Mouse (Mus musculus): ENCODE measurements at regions not wholly inside any gene's neighbourhood (a gene's known extent, or its start where the extent isn't known, plus 50 kb on each side); places are given as distances from the start of the nearest gene placed in this dataset.

- H3K4me1 ChIP-seq (ENCODE audit: control insufficient read depth, insufficient read depth, low read length) = no peaks in the 10 kb centered on the region
- TF ChIP-seq CTCF (IDR thresholded peaks at IDR 0.05; ENCODE audit: insufficient read depth, low read depth, low read length) (no peak), POLR2A (IDR thresholded peaks at IDR 0.05; ENCODE audit: insufficient read depth, low read depth, low read length) (no peak)
- no peak overlapping the region for H3K4me3 ChIP-seq (ENCODE audit: insufficient read depth, low read depth, low read length)
- no peak overlapping the region for H3K27ac ChIP-seq (ENCODE audit: insufficient read depth, low read depth, low read length)
- WGBS = 30% methylated on average over 3 of the region's 3 CpGs
Measured at GRCm38 (mm10) chr11:26996292-26997099, 402.7 kb upstream of the Vrk2 start.

GRCm38 (mm10) chr11:26981216-26981615 is 387.4 kb upstream of the Vrk2 start:
- Histone ChIP-seq H3K4me1 (ENCODE audit: control insufficient read depth, insufficient read depth, low read length) (no peaks in the 10 kb centered on the region), H3K27ac (ENCODE audit: insufficient read depth, low read depth, low read length) (no peak overlapping the region), H3K4me3 (ENCODE audit: insufficient read depth, low read depth, low read length) (no peak overlapping the region)
- 61% methylated on average over 7 of the region's 7 CpGs for WGBS
- TF ChIP-seq POLR2A (IDR thresholded peaks at IDR 0.05; ENCODE audit: insufficient read depth, low read depth, low read length) = no peak
- no peak for TF ChIP-seq CTCF (IDR thresholded peaks at IDR 0.05; ENCODE audit: insufficient read depth, low read depth, low read length)

DNA sequence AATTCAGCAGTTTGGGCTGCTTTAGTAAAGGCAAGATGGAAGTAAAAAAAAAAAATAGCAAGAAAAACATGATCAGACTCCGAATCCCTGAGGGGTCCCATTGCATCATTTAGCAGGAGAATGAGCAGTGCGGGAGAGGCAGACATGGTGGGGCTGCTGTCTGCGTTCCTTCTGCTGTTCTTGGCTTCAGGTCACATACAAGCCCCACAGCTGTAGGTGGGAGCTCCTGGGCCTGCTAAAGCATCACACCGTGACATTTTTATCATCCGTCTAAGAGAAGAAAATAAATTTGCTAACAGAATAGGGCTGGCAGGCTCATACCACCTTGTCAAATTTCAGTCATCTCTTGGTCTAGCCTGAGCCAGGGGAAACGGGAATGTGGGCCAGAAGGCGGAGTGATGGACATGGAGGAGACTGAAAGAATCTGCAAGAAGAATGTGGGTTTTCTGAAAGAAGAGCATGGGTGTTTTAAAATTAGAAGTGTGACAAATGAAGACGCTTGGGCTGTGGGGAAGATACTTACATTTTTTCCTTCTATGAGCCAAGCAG is 378.8 kb upstream of the Vrk2 start:
- WGBS = 91% methylated on average over 8 of the region's 8 CpGs
- TF ChIP-seq POLR2A (IDR thresholded peaks at IDR 0.05; ENCODE audit: insufficient read depth, low read depth, low read length) (no peak), CTCF (IDR thresholded peaks at IDR 0.05; ENCODE audit: insufficient read depth, low read depth, low read length) (no peak)
- Histone ChIP-seq H3K4me3 (ENCODE audit: insufficient read depth, low read depth, low read length) (no peak overlapping the region), H3K27ac (ENCODE audit: insufficient read depth, low read depth, low read length) (no peak overlapping the region), H3K4me1 (ENCODE audit: control insufficient read depth, insufficient read depth, low read length) (no peaks in the 10 kb centered on the region)

GRCm38 (mm10) chr11:26971161-26971560 is 377.4 kb upstream of the Vrk2 start:
- Histone ChIP-seq H3K4me3 (ENCODE audit: insufficient read depth, low read depth, low read length) (no peak overlapping the region), H3K27ac (ENCODE audit: insufficient read depth, low read depth, low read length) (no peak overlapping the region), H3K4me1 (ENCODE audit: control insufficient read depth, insufficient read depth, low read length) (no peaks in the 10 kb centered on the region)
- 73% methylated on average over 2 of the region's 2 CpGs for WGBS
- TF ChIP-seq CTCF (IDR thresholded peaks at IDR 0.05; ENCODE audit: insufficient read depth, low read depth, low read length) (no peak), POLR2A (IDR thresholded peaks at IDR 0.05; ENCODE audit: insufficient read depth, low read depth, low read length) (no peak)

DNA sequence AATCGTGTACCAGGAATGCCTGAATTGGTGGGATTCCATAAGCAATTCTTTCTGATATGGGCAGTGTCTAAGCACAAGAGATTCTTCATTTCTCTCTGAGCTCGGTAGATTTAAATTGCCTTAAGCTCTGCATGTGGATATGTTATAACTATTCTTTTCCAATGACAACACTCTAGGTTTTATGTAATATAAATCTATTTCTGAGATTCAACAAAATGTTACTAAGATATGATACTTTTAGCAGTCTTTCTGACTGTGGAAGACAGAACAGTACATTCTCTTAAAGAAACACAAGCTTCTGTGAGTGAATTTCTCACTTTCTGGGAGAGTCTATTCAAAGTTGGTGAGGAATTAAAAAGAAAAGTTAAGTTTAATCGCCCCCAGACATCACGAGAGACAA is 373.6 kb upstream of the Vrk2 start:
- Histone ChIP-seq H3K4me1 (ENCODE audit: control insufficient read depth, insufficient read depth, low read length) (peaks cover 6% of the 10 kb centered on the region), H3K4me3 (ENCODE audit: insufficient read depth, low read depth, low read length) (no peak overlapping the region), H3K27ac (ENCODE audit: insufficient read depth, low read depth, low read length) (no peak overlapping the region)
- TF ChIP-seq POLR2A (IDR thresholded peaks at IDR 0.05; ENCODE audit: insufficient read depth, low read depth, low read length) (no peak), CTCF (IDR thresholded peaks at IDR 0.05; ENCODE audit: insufficient read depth, low read depth, low read length) (no peak)
- WGBS = 82% methylated on average over 4 of the region's 4 CpGs

DNA sequence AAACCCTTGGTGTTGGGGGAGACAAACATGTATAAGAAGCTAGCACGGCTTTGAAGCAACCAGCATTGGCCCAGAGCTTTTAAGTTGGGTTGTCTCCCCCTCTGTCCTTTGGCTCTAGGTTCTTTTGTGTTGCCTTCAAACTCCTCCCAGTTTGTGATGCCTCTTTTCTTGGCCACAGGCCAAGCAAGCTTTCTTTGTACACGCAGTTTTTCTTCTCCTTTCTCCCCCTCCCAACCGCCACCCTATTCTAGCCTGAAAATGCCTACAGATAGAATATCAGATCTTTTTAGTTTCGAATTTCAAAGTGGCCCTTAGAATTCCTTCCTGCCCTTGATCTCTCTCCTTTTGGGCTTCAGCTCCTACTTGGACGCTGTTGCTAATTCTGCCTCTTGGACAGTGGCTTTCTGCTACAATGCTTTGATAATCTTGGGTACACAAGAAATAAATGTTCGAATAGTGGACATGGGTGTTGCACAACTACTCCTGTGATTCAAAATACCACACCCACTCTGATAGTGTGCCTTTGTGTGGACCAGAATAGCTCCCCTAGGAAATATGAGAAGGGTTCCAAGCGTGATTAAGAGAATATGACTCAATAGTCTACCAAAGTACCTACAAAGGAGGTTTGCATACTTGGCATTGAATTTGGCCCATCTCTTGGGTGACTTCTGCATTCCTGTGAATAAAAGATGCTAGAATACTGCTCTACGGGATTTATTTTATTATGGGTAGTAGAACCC is 369.3 kb upstream of the Vrk2 start:
- no peak overlapping the region; the same call in 1 of the 2 replicates for H3K27ac ChIP-seq (ENCODE audit: insufficient read depth, low read depth, low read length)
- TF ChIP-seq CTCF (IDR thresholded peaks at IDR 0.05; ENCODE audit: insufficient read depth, low read depth, low read length) = no peak
- TF ChIP-seq POLR2A (IDR thresholded peaks at IDR 0.05; ENCODE audit: insufficient read depth, low read depth, low read length) = no peak

DNA sequence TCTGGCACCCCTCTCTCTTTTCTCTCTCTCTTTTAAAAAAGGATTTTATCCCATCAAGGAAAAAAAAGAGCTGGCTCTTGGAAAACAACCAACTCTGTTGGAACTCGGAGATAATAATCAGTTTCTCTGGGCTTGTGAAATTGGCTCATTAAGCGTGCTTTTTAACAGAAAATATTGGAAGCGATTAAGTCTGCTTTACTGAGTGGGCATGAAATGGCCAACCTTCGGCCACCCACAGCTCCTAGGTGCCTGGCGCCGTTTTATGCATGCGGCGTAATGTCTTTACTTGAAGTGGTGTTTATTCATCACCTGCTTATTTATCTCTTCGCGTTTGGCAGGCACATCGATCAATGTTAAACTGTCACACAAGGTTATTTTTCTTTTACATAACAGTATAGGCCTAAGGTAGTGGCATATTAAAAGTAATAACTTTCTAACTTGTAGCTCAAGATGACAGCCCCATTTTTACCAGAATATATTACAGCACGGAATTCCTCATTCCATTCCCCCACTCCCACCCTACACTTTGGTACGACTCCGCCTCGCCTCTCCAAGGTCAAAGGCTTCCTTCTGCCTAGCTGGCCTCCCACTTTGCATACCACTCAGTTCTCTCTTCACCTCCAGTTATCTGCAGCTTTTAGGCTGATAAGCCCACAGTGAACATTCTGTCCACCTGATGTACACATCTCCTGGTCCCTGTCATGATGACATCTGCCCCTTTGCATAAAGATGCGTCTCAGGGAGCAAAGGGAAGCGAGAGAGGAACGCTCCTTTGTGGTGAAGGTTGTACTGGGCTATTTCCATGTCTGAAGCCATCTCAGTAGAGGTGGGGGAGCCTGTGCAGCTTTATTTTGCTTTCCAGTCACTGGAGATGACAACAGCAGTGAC is 368.5 kb upstream of the Vrk2 start:
- 32% methylated on average over 18 of the region's 18 CpGs for WGBS
- Histone ChIP-seq H3K4me3 (ENCODE audit: insufficient read depth, low read depth, low read length) (no peak overlapping the region), H3K27ac (ENCODE audit: insufficient read depth, low read depth, low read length) (no peak overlapping the region; the same call in 1 of the 2 replicates), H3K4me1 (ENCODE audit: control insufficient read depth, insufficient read depth, low read length) (peaks cover 11% of the 10 kb centered on the region)
- no peak for TF ChIP-seq POLR2A (IDR thresholded peaks at IDR 0.05; ENCODE audit: insufficient read depth, low read depth, low read length)
- no peak for TF ChIP-seq CTCF (IDR thresholded peaks at IDR 0.05; ENCODE audit: insufficient read depth, low read depth, low read length)

More for the DNA sequence above, 369.3 kb upstream of the Vrk2 start:
- 43% methylated on average over 8 of the region's 8 CpGs for WGBS
- H3K4me1 ChIP-seq (ENCODE audit: control insufficient read depth, insufficient read depth, low read length) = peaks cover 11% of the 10 kb centered on the region
- no peak overlapping the region for H3K4me3 ChIP-seq (ENCODE audit: insufficient read depth, low read depth, low read length)

DNA sequence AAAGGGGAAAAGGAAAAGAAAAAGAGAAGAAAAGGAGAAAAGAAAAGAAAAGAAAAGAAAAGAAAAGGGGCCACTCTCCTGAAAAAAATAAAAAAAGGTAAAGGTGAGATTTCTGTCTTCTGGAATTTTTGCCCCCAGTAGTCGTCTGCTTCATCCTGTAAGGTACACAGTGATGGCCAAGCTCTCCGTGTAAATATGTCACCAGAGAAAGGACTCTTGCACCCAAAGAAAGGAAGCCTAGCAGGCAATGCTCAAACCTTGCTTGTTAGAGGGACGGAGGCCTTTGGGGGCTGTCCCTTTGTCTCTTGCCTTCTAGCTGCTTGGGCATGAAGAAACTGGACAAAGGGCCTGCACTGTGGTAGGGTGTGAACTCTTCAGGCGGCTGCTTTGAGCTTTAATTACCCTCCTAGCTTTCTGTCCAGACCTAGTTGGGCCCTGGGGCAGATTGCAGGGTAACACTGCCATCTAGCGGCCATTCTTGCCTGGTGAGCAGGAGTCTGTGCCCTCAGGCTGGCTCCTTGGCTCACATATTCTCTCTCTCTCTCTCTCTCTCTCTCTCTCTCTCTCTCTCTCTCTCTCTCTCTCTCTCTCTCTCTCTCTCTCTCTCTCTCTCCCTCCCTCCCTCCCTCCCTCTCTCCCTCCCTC is 367.7 kb upstream of the Vrk2 start:
- no peak for TF ChIP-seq POLR2A (IDR thresholded peaks at IDR 0.05; ENCODE audit: insufficient read depth, low read depth, low read length)
- peak; percentile 59 for TF ChIP-seq CTCF (IDR thresholded peaks at IDR 0.05; ENCODE audit: insufficient read depth, low read depth, low read length)
- Histone ChIP-seq H3K27ac (ENCODE audit: insufficient read depth, low read depth, low read length) (no peak overlapping the region), H3K4me1 (ENCODE audit: control insufficient read depth, insufficient read depth, low read length) (peaks cover 11% of the 10 kb centered on the region), H3K4me3 (ENCODE audit: insufficient read depth, low read depth, low read length) (no peak overlapping the region)
- WGBS = 6% methylated on average over 5 of the region's 5 CpGs

All from olfactory bulb, adult 2 months (tissue).